12 mouse cellular contexts compared by ENCODE assay signal in the genomic region with DNA sequence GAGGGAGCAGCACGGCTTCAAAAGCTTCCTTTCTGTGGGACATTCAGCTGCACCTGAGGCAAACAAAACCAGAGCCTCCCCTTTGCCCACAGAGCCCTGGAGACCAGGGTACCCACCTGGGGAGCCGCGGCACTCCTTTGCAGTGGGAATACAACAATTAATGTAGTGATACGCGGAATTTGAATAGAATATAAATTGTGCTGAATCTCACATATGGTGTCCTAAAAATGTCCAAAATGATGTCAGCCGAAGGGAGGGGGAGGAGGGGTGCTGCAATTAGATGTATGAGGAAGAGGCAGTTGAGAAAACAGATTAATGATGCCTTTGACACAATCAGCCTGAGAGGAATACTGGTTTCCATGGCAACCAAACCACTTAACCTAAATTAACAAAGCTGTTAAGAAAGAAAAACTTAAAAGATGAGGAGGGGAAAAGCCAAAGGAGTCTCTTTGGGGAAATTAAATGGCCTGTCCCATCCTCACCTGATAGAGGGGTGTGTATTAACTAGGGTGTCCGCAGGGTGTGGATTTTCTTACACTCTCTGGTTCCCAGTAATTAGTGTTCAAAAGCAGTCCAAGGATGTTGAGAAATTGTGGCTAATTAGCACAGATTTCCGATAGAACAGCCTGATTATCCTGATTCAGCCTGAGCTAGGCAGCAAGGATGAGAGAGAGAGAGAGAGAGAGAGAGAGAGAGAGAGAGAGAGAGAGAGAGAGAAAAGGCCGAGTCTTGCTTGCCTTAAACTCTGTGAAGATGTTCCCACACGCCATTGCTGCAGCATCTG.
DNase-seq lines count a peak whose midpoint lies in the region; ATAC-seq and TF ChIP-seq lines count a peak whose summit lies in the region.
"Had no signal": no experiment of that assay in that cellular context is flagged by ENCODE, and none has a peak within 500 bp of the region (broad histone marks: within the 10 kb centered on the region; RNA-seq: fewer than 3 reads in every experiment).

No protein-coding gene starts in this region.

- 56% methylated on average over 10 of the region's 10 CpGs for WGBS in hindbrain, embryonic 12.5 days
- WGBS in hindbrain, embryonic 11.5 days, result 60% methylated on average over 10 of the region's 10 CpGs
- WGBS in intestine, postnatal 0 days, result 65% methylated on average over 10 of the region's 10 CpGs

- H3K9ac ChIP-seq in hindbrain, embryonic 12.5 days, result no peak overlapping the region
- no peak overlapping the region for H3K9ac ChIP-seq in hindbrain, embryonic 11.5 days (ENCODE audit: low read depth, low read length)
- H3K9ac ChIP-seq in intestine, postnatal 0 days (ENCODE audit: low read depth, low read length), result no peak overlapping the region
- H3K9ac ChIP-seq: liver, embryonic 15.5 days; stomach, embryonic 15.5 days had no signal

- TF ChIP-seq CTCF in intestine, postnatal 0 days (IDR thresholded peaks at IDR 0.05; ENCODE audit: low read depth), result no peak

- no peaks in the 10 kb centered on the region for H3K27me3 ChIP-seq in hindbrain, embryonic 12.5 days
- H3K27me3 ChIP-seq in hindbrain, embryonic 11.5 days (ENCODE audit: control insufficient read depth, insufficient read depth, low read length), result no peaks in the 10 kb centered on the region
- H3K27me3 ChIP-seq in intestine, postnatal 0 days (replicated peaks; ENCODE audit: control insufficient read depth, insufficient read depth, low read length), result no peaks in the 10 kb centered on the region
- H3K27me3 ChIP-seq: liver, embryonic 15.5 days; stomach, embryonic 15.5 days had no signal

- H3K4me3 ChIP-seq in hindbrain, embryonic 12.5 days, result no peak overlapping the region
- H3K4me3 ChIP-seq in hindbrain, embryonic 11.5 days (ENCODE audit: low read depth, low read length), result no peak overlapping the region
- H3K4me3 ChIP-seq in intestine, postnatal 0 days (ENCODE audit: low read depth, low read length), result no peak overlapping the region
- H3K4me3 ChIP-seq: liver, embryonic 15.5 days; myocyte; stomach, embryonic 15.5 days had no signal

- no peak overlapping the region; the same call in 1 of the 2 replicates for H3K27ac ChIP-seq in hindbrain, embryonic 12.5 days
- H3K27ac ChIP-seq in hindbrain, embryonic 11.5 days (ENCODE audit: low read depth, low read length), result no peak overlapping the region
- H3K27ac ChIP-seq in intestine, postnatal 0 days (ENCODE audit: low read depth, low read length), result no peak overlapping the region
- H3K27ac ChIP-seq: liver, embryonic 15.5 days; stomach, embryonic 15.5 days had no signal

- no peak for DNase-seq in hindbrain, embryonic 11.5 days (ENCODE audit: low spot score)
- DNase-seq in cerebellum, adult 9-11 months, result peak; percentile 76
- peak; percentile 20 to 63 for DNase-seq in layer of hippocampus, adult 18-20 months (ENCODE audit: low spot score in 2 of 2)
- DNase-seq in retina, adult 2 months (ENCODE audit: low read depth, low spot score), result peak; percentile 11
- DNase-seq in gastrocnemius, postnatal 25 days, result no peak
- DNase-seq in spleen, adult 18-20 months, result no peak
- DNase-seq: kidney, postnatal 14 days had no signal

- H3K36me3 ChIP-seq in hindbrain, embryonic 12.5 days, result no peaks in the 10 kb centered on the region
- H3K36me3 ChIP-seq in hindbrain, embryonic 11.5 days (ENCODE audit: control insufficient read depth, insufficient read depth, low read length), result no peaks in the 10 kb centered on the region
- H3K36me3 ChIP-seq in intestine, postnatal 0 days (ENCODE audit: control insufficient read depth, insufficient read depth), result no peaks in the 10 kb centered on the region
- H3K36me3 ChIP-seq: liver, embryonic 15.5 days; stomach, embryonic 15.5 days had no signal

- peaks cover 7% of the 10 kb centered on the region for H3K4me1 ChIP-seq in hindbrain, embryonic 12.5 days
- H3K4me1 ChIP-seq in hindbrain, embryonic 11.5 days (replicated peaks; ENCODE audit: control insufficient read depth, insufficient read depth, low read length), result peaks cover 2% of the 10 kb centered on the region; the same call in 1 of the 2 replicates
- H3K4me1 ChIP-seq in intestine, postnatal 0 days (replicated peaks; ENCODE audit: control insufficient read depth, insufficient read depth, low read length), result no peaks in the 10 kb centered on the region
- H3K4me1 ChIP-seq: liver, embryonic 15.5 days had no signal

- H3K4me2 ChIP-seq in hindbrain, embryonic 12.5 days (replicated peaks), result no peak overlapping the region
- no peak overlapping the region for H3K4me2 ChIP-seq in hindbrain, embryonic 11.5 days (replicated peaks; ENCODE audit: low read depth, low read length)
- H3K4me2 ChIP-seq in intestine, postnatal 0 days (replicated peaks; ENCODE audit: low read depth), result no peak overlapping the region
- H3K4me2 ChIP-seq: liver, embryonic 15.5 days; stomach, embryonic 15.5 days had no signal

- H3K9me3 ChIP-seq in hindbrain, embryonic 12.5 days (replicated peaks), result no peaks in the 10 kb centered on the region
- no peaks in the 10 kb centered on the region for H3K9me3 ChIP-seq in hindbrain, embryonic 11.5 days (ENCODE audit: control insufficient read depth, low read length)
- no peaks in the 10 kb centered on the region for H3K9me3 ChIP-seq in intestine, postnatal 0 days (ENCODE audit: control insufficient read depth)
- H3K9me3 ChIP-seq: liver, embryonic 15.5 days; stomach, embryonic 15.5 days had no signal

- peak; percentile 75 for ATAC-seq in hindbrain, embryonic 12.5 days (ENCODE audit: low FRiP score)
- ATAC-seq in hindbrain, embryonic 11.5 days (ENCODE audit: low FRiP score), result no peak; the same call in 1 of the 2 replicates
- ATAC-seq in intestine, postnatal 0 days, result no peak

Comparison
In these comparisons a context has a peak if more than half of its experiments do, and no peak if none do; other contexts are left out.
1. DNase-seq: peak in cerebellum, adult 9-11 months (single experiment), layer of hippocampus, adult 18-20 months (2 of 2) and retina, adult 2 months (single experiment); none in hindbrain, embryonic 11.5 days (single experiment), gastrocnemius, postnatal 25 days (single experiment) and spleen, adult 18-20 months (0 of 2).